Mouse (Mus musculus): Measurements from ENCODE around the gene BC030870.

- TF ChIP-seq CTCF (IDR thresholded peaks at IDR 0.05), result no peak
- no peak for TF ChIP-seq POLR2A (IDR thresholded peaks at IDR 0.05; ENCODE audit: insufficient read depth, low read depth, low read length)
These were observed 43.7 kb downstream of the BC030870 start for GRCm38 (mm10) chr8:65085680-65086079.

Measured in heart, adult 2 months (tissue).